In the genomic region with DNA sequence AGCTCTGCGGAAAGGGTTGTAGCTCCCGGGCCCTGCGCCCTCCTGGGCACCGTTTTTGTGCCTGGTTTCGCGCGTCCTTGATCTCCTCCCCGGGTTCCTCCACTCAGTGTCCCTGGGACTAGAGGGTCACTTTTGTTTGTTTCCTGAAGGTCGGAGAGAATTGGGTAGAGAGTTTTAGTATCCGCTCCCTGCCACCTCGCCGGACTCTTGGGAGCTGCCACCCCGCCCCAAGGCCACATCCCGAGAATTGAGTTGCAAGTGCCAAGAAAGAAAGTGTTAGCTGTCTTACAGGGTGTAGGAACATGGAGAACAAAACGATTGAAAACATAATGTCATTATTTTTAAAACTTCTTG, we compare ENCODE assay signal across 8 mouse cellular contexts. TPM values are rescaled to one million over a fixed set of nuclear protein-coding genes. Genes with fewer than 3 reads are reported as not detected.
DNase-seq lines count a peak whose midpoint lies in the region; ATAC-seq and TF ChIP-seq lines count a peak whose summit lies in the region.

No protein-coding gene starts in this region.

- intact Hi-C loops in heart, adult 2 months (cut with DNase I): loop anchor here (5.0 kb wide), 3 partner anchors 76 to 186 kb away; a partner anchor contains a TSS

- no peak for TF ChIP-seq CTCF in heart, adult 2 months (IDR thresholded peaks at IDR 0.05)
- TF ChIP-seq CTCF in stomach, postnatal 0 days (IDR thresholded peaks at IDR 0.05; ENCODE audit: low read depth): no peak

- H3K4me1 ChIP-seq in heart, adult 2 months (ENCODE audit: control insufficient read depth, insufficient read depth, low read length): peaks cover 13% of the 10 kb centered on the region
- peaks cover 22% of the 10 kb centered on the region for H3K4me1 ChIP-seq in liver, embryonic 11.5 days (replicated peaks; ENCODE audit: control insufficient read depth, insufficient read depth, low read length)
- H3K4me1 ChIP-seq in stomach, postnatal 0 days (replicated peaks; ENCODE audit: control insufficient read depth, insufficient read depth): 0 out of 2 replicates have a peak, but pooled peaks cover 5% of the 10 kb centered on the region

- peak overlapping the region; percentile 84 for H3K9ac ChIP-seq in heart, adult 2 months (ENCODE audit: low read depth, low read length)
- peak overlapping the region; percentile 91 for H3K9ac ChIP-seq in liver, embryonic 11.5 days (ENCODE audit: low read depth, low read length)
- peak overlapping the region; percentile 93 for H3K9ac ChIP-seq in stomach, postnatal 0 days (ENCODE audit: low read length)

- no peaks in the 10 kb centered on the region for H3K27me3 ChIP-seq in heart, adult 2 months (ENCODE audit: control insufficient read depth, insufficient read depth, low read length)
- no peaks in the 10 kb centered on the region for H3K27me3 ChIP-seq in liver, embryonic 11.5 days (replicated peaks; ENCODE audit: control insufficient read depth, insufficient read depth, low read length)
- H3K27me3 ChIP-seq in stomach, postnatal 0 days (ENCODE audit: control insufficient read depth, insufficient read depth, low read length): no peaks in the 10 kb centered on the region

- peak overlapping the region; percentile 91 for H3K4me3 ChIP-seq in heart, adult 2 months
- H3K4me3 ChIP-seq in liver, embryonic 11.5 days (ENCODE audit: low read depth, low read length): peak overlapping the region; percentile 93
- peak overlapping the region; percentile 90 for H3K4me3 ChIP-seq in stomach, postnatal 0 days (ENCODE audit: low read depth, low read length)

- DNase-seq in heart, adult 2 months: no peak
- no peak for DNase-seq in heart, adult 9 months (ENCODE audit: low spot score in 2 of 2)
- peak; percentile 14 for DNase-seq in urinary bladder, postnatal 10 days (ENCODE audit: low spot score)
- DNase-seq in urinary bladder, adult 2 months (ENCODE audit: low spot score): no peak
- DNase-seq in liver, embryonic 11.5 days (ENCODE audit: low spot score): no peak
- no peak for DNase-seq in stomach, postnatal 0 days (ENCODE audit: low spot score)
- DNase-seq in urinary bladder, postnatal 36 days (ENCODE audit: low spot score in 2 of 2): no peak
- no peak for DNase-seq in T-cell, adult 2 months (ENCODE audit: low spot score)

- WGBS in heart, adult 2 months: under 1% methylated on average over 15 of the region's 15 CpGs
- WGBS in liver, embryonic 11.5 days: under 1% methylated on average over 15 of the region's 15 CpGs
- WGBS in stomach, postnatal 0 days: under 1% methylated on average over 15 of the region's 15 CpGs

- peak overlapping the region; percentile 87 for H3K4me2 ChIP-seq in liver, embryonic 11.5 days
- peak overlapping the region; percentile 52 for H3K4me2 ChIP-seq in stomach, postnatal 0 days (replicated peaks; ENCODE audit: low read depth)

- peaks cover 20% of the 10 kb centered on the region for H3K36me3 ChIP-seq in heart, adult 2 months (ENCODE audit: control insufficient read depth, insufficient read depth, low read length)
- H3K36me3 ChIP-seq in liver, embryonic 11.5 days (ENCODE audit: control insufficient read depth, insufficient read depth, low read length): no peaks in the 10 kb centered on the region
- no peaks in the 10 kb centered on the region for H3K36me3 ChIP-seq in stomach, postnatal 0 days (ENCODE audit: control insufficient read depth, insufficient read depth, low read length)

- H3K27ac ChIP-seq in heart, adult 2 months: peak overlapping the region; percentile 93
- H3K27ac ChIP-seq in liver, embryonic 11.5 days (ENCODE audit: low read depth, low read length): peak overlapping the region; percentile 83
- peak overlapping the region; percentile 94 for H3K27ac ChIP-seq in stomach, postnatal 0 days (replicated peaks)

- no peaks in the 10 kb centered on the region for H3K9me3 ChIP-seq in liver, embryonic 11.5 days (ENCODE audit: control insufficient read depth, low read length)
- no peaks in the 10 kb centered on the region for H3K9me3 ChIP-seq in stomach, postnatal 0 days (ENCODE audit: control insufficient read depth, low read length)

- ATAC-seq in liver, embryonic 11.5 days (replicated peaks; ENCODE audit: low FRiP score): peak; percentile 0; the same call in 1 of the 2 replicates
- peak; percentile 3 for ATAC-seq in stomach, postnatal 0 days (ENCODE audit: low FRiP score, low TSS enrichment)

- no peak for TF ChIP-seq EP300 in heart, adult 2 months (IDR thresholded peaks at IDR 0.05; ENCODE audit: insufficient read depth, low read depth, low read length)
- peak; percentile 30 for TF ChIP-seq EP300 in stomach, postnatal 0 days (optimal IDR thresholded peaks at IDR 0.05)

- H3K79me2 ChIP-seq in heart, adult 2 months (replicated peaks; ENCODE audit: control insufficient read depth, insufficient read depth, low read length): no peaks in the 10 kb centered on the region

- TF ChIP-seq POLR2A in heart, adult 2 months (IDR thresholded peaks at IDR 0.05; ENCODE audit: insufficient read depth, low read depth, low read length): no peak

RNA-seq across cellular contexts. Expression of a gene that starts 0.5 kb away (rescaled TPM):
- total RNA-seq in heart, adult 2 months (2021): 100 to 1,000 TPM; 227 to 232 TPM
- 102 and 178 TPM in 2 replicates for polyA plus RNA-seq in heart, adult 2 months (2012; rRNA removed)
- 274 and 306 TPM in 2 replicates for polyA plus RNA-seq in urinary bladder, adult 2 months (2012; rRNA removed)
- 197 and 222 TPM in 2 replicates for polyA plus RNA-seq in liver, embryonic 11.5 days (2014; fragmentation: Nextera tagmentation; extraction: Ambion mirVana)
- polyA plus RNA-seq in stomach, postnatal 0 days (2015; fragmentation: Nextera tagmentation; extraction: Ambion mirVana): 174 and 205 TPM in 2 replicates

RNA-seq across cellular contexts. Expression of a gene that starts 29.4 kb away (rescaled TPM):
- total RNA-seq in heart, adult 2 months (2021): not detected
- polyA plus RNA-seq in heart, adult 2 months (2012; rRNA removed): 0.12 TPM in 1 of 2 replicates, not detected in the other
- polyA plus RNA-seq in urinary bladder, adult 2 months (2012; rRNA removed): not detected in 2 replicates
- polyA plus RNA-seq in liver, embryonic 11.5 days (2014; fragmentation: Nextera tagmentation; extraction: Ambion mirVana): 0.25 TPM in 1 of 2 replicates, not detected in the other
- polyA plus RNA-seq in stomach, postnatal 0 days (2015; fragmentation: Nextera tagmentation; extraction: Ambion mirVana): not detected in 2 replicates

RNA-seq across cellular contexts. Expression of a gene that starts 39.9 kb away (rescaled TPM):
- total RNA-seq in heart, adult 2 months (2021): not detected
- 0.67 TPM in 1 of 2 replicates, not detected in the other for polyA plus RNA-seq in heart, adult 2 months (2012; rRNA removed)
- 9.3 and 11.3 TPM in 2 replicates for polyA plus RNA-seq in urinary bladder, adult 2 months (2012; rRNA removed)
- polyA plus RNA-seq in liver, embryonic 11.5 days (2014; fragmentation: Nextera tagmentation; extraction: Ambion mirVana): 0.36 and 0.53 TPM in 2 replicates
- polyA plus RNA-seq in stomach, postnatal 0 days (2015; fragmentation: Nextera tagmentation; extraction: Ambion mirVana): 1.9 and 2.1 TPM in 2 replicates

RNA-seq across cellular contexts. Expression of a gene that starts 47.8 kb away (rescaled TPM):
- total RNA-seq in heart, adult 2 months (2021): 1 to 10 TPM; 1.7 to 2.4 TPM
- polyA plus RNA-seq in heart, adult 2 months (2012; rRNA removed): 2.1 and 3.0 TPM in 2 replicates
- polyA plus RNA-seq in urinary bladder, adult 2 months (2012; rRNA removed): 19.7 and 29.6 TPM in 2 replicates
- polyA plus RNA-seq in liver, embryonic 11.5 days (2014; fragmentation: Nextera tagmentation; extraction: Ambion mirVana): 4.1 and 5.6 TPM in 2 replicates
- polyA plus RNA-seq in stomach, postnatal 0 days (2015; fragmentation: Nextera tagmentation; extraction: Ambion mirVana): 12.4 and 12.6 TPM in 2 replicates
